Mouse (Mus musculus) mesoderm, embryonic 11.5 days (tissue): ENCODE data around the gene Hnf1b.

Experiments used
- DNase-seq: peaks from one replicate; pipeline ENCODE4 v3.0.0-alpha.2; 2012; ENCODE audit warnings: low read depth, low spot score

Gene Hnf1b

GRCm38 (mm10) chr11:83896430-83897410 lies 46.9 kb downstream of the Hnf1b start:
- no peak for DNase-seq

GRCm38 (mm10) chr11:83897569-83897968 lies 47.7 kb downstream of the Hnf1b start:
- no peak for DNase-seq

GRCm38 (mm10) chr11:83902812-83903211 lies 52.9 kb downstream of the Hnf1b start:
- DNase-seq, result no peak

- DNase-seq, result no peak
Measured at GRCm38 (mm10) chr11:83905756-83906155, 55.9 kb downstream of the Hnf1b start.

- DNase-seq, result no peak
Measured at GRCm38 (mm10) chr11:83908376-83908775, 58.5 kb downstream of the Hnf1b start.

GRCm38 (mm10) chr11:83913824-83914311 lies 64.0 kb downstream of the Hnf1b start:
- DNase-seq, result no peak

- DNase-seq, result no peak
Measured at GRCm38 (mm10) chr11:83914501-83914900, 64.6 kb downstream of the Hnf1b start.

GRCm38 (mm10) chr11:83922600-83922999 lies 72.7 kb downstream of the Hnf1b start:
- no peak for DNase-seq

- DNase-seq, result peak; percentile 27
Measured at GRCm38 (mm10) chr11:83927097-83927496, 77.2 kb downstream of the Hnf1b start.

GRCm38 (mm10) chr11:83932506-83933106 lies 82.7 kb downstream of the Hnf1b start:
- no peak for DNase-seq

- no peak for DNase-seq
Measured at GRCm38 (mm10) chr11:83933376-83933775, 83.5 kb downstream of the Hnf1b start.

- peak; percentile 85 for DNase-seq
Measured at GRCm38 (mm10) chr11:83935986-83936665, 86.3 kb downstream of the Hnf1b start.

- no peak for DNase-seq
Measured at GRCm38 (mm10) chr11:83938556-83938955, 88.7 kb downstream of the Hnf1b start.

- peak; percentile 92 for DNase-seq
Measured at GRCm38 (mm10) chr11:83941950-83942840, 92.3 kb downstream of the Hnf1b start, which contains the start of gene Ddx52. Ddx52 (plus strand) TSS chr11:83942062.
